Mouse (Mus musculus) megakaryocyte, embryonic 14.5 days (primary cell): ENCODE results near the gene Secisbp2.

Experiments
- FLI1 ChIP-seq: IDR thresholded peaks from 2 replicates; pipeline ENCODE4 v1.6.1; 2012; ENCODE audit warnings: low read length, inconsistent platforms, mixed read lengths
- GATA1 ChIP-seq: IDR thresholded peaks from 3 replicates; pipeline ENCODE4 v1.6.1; 2012; ENCODE audit warnings: mixed read lengths, low read length, inconsistent platforms, borderline replicate concordance

- no peak for TF ChIP-seq GATA1
- no peak for TF ChIP-seq FLI1
These were observed 60.5 kb downstream of the Secisbp2 start for GRCm38 (mm10) chr13:51712022-51712421.
